Mouse (Mus musculus) midbrain, embryonic 14.5 days (tissue): ENCODE results near the gene Hoxa2. TPM values are rescaled to one million over a fixed set of nuclear protein-coding genes. Genes with fewer than 3 reads are reported as not detected.

Experiments
- ATAC-seq: fragments of 200-750 bp; cut with Nextera tagmentation; 2 replicates; pipeline ENCODE4 v1.8.0; 2017; ENCODE audit warnings: moderate number of reproducible peaks, moderate library complexity; ENCODE audit not compliant: low FRiP score, low TSS enrichment
- DNase-seq: peaks from one replicate; pipeline ENCODE4 v3.0.0-alpha.2; 2015
- H3K27ac ChIP-seq: fragments of 300-500 bp; sonication (generic); replicated peaks from 2 replicates; pipeline ENCODE4 v1.5.1; 2014; ENCODE audit warnings: mild to moderate bottlenecking, low read depth, low read length, moderate library complexity
- H3K27me3 ChIP-seq: fragments of 300-500 bp; sonication (generic); 2 replicates; pipeline ENCODE4 v1.6.1; 2014; ENCODE audit warnings: low read length, control low read depth, mixed read lengths; ENCODE audit not compliant: control insufficient read depth, insufficient read depth
- H3K36me3 ChIP-seq: fragments of 300-500 bp; sonication (generic); 2 replicates; pipeline ENCODE4 v1.6.1; 2014; ENCODE audit warnings: low read length, control low read depth; ENCODE audit not compliant: control insufficient read depth, insufficient read depth
- H3K4me1 ChIP-seq: fragments of 300-500 bp; sonication (generic); 2 replicates; pipeline ENCODE4 v1.6.1; 2014; ENCODE audit warnings: mild to moderate bottlenecking, antibody characterized with exemption, low read length, control low read depth; ENCODE audit not compliant: control insufficient read depth, insufficient read depth
- H3K4me2 ChIP-seq: fragments of 300-500 bp; sonication (generic); 2 replicates; pipeline ENCODE4 v1.6.1; 2014; ENCODE audit warnings: mild to moderate bottlenecking, low read length, moderate library complexity
- H3K4me3 ChIP-seq: fragments of 300-500 bp; sonication (generic); replicated peaks from 2 replicates; pipeline ENCODE4 v1.5.1; 2014; ENCODE audit warnings: low read depth, low read length
- H3K9ac ChIP-seq: fragments of 300-500 bp; sonication (generic); replicated peaks from 2 replicates; pipeline ENCODE4 v1.6.1; 2014; ENCODE audit warnings: mild to moderate bottlenecking, low read length, moderate library complexity
- H3K9me3 ChIP-seq: fragments of 300-500 bp; sonication (generic); 2 replicates; pipeline ENCODE4 v1.6.1; 2016; ENCODE audit warnings: low read length, control low read depth, mixed read lengths; ENCODE audit not compliant: control insufficient read depth
- WGBS: fragments of 180-500 bp; shearing (Covaris S2); extraction: QIAGEN DNeasy Blood & Tissue Kit; methylation state at CpG from one replicate; pipeline ENCODE4 v1.1.7; 2014; 5-methylcytosine and 5-hydroxymethylcytosine counted together
- polyA plus RNA-seq: library from polyadenylated mRNA; unstranded; fragments of >200 nt; fragmentation: Nextera tagmentation; extraction: Ambion mirVana; gene quantifications from 2 replicates; pipeline ENCODE4 v1.2.1, GENCODE M21; 2014

The Hoxa2 gene
- polyA plus RNA-seq, 1 experiment from 2014 or later, result 0.20 TPM

- H3K27me3 ChIP-seq, result peaks cover 96% of the 10 kb centered on the region
- DNase-seq, result peak; percentile 64
- H3K36me3 ChIP-seq, result no peaks in the 10 kb centered on the region
- peak within 1 kb of the TSS; percentile 85 for H3K4me2 ChIP-seq
- peak within 1 kb of the TSS; percentile 43 for H3K4me3 ChIP-seq
- peaks cover 8% of the 10 kb centered on the region for H3K4me1 ChIP-seq
- no peak within 1 kb of the TSS; the same call in 1 of the 2 replicates for H3K9ac ChIP-seq
- peak; percentile 60; the same call in 1 of the 2 replicates for ATAC-seq
- WGBS, result under 1% methylated on average over 54 of the region's 55 CpGs
- no peak within 1 kb of the TSS for H3K27ac ChIP-seq
- no peaks in the 10 kb centered on the region for H3K9me3 ChIP-seq
These were observed 6.2 kb downstream of the Hoxa2 start, which contains the start of gene Hoxa1 for GRCm38 (mm10) chr6:52158276-52159051. Gene Hoxa1 (minus strand): TSS chr6:52158317.

GRCm38 (mm10) chr6:52157466-52158275, 7.0 kb downstream of the Hoxa2 start:
- peaks cover 96% of the 10 kb centered on the region for H3K27me3 ChIP-seq
- H3K4me1 ChIP-seq, result peaks cover 8% of the 10 kb centered on the region
- 0 out of 2 replicates have a peak, but pooled peaks have one; percentile 34 for ATAC-seq
- H3K27ac ChIP-seq, result no peak overlapping the region
- 2% methylated on average over 32 of the region's 32 CpGs for WGBS
- peak overlapping the region; percentile 43 for H3K4me3 ChIP-seq
- H3K9ac ChIP-seq, result no peak overlapping the region
- peak overlapping the region; percentile 85 for H3K4me2 ChIP-seq
- H3K9me3 ChIP-seq, result no peaks in the 10 kb centered on the region
- peak; percentile 11 for DNase-seq
- no peaks in the 10 kb centered on the region for H3K36me3 ChIP-seq

- H3K4me1 ChIP-seq, result peaks cover 8% of the 10 kb centered on the region
- H3K4me3 ChIP-seq, result no peak overlapping the region
- ATAC-seq (no peak), DNase-seq (peak; percentile 2)
- H3K9ac ChIP-seq, result no peak overlapping the region
- H3K9me3 ChIP-seq, result no peaks in the 10 kb centered on the region
- no peaks in the 10 kb centered on the region for H3K36me3 ChIP-seq
- no peak overlapping the region for H3K4me2 ChIP-seq
- peaks cover 97% of the 10 kb centered on the region for H3K27me3 ChIP-seq
- no peak overlapping the region for H3K27ac ChIP-seq
- WGBS, result 1% methylated on average over 20 of the region's 20 CpGs
These were observed 8.0 kb downstream of the Hoxa2 start for GRCm38 (mm10) chr6:52156551-52157200.

GRCm38 (mm10) chr6:52155471-52155870, 9.2 kb downstream of the Hoxa2 start:
- Histone ChIP-seq H3K27ac (no peak overlapping the region), H3K4me2 (no peak overlapping the region), H3K27me3 (peaks cover 99% of the 10 kb centered on the region), H3K36me3 (no peaks in the 10 kb centered on the region), H3K9ac (no peak overlapping the region), H3K4me3 (no peak overlapping the region), H3K9me3 (no peaks in the 10 kb centered on the region), H3K4me1 (peaks cover 8% of the 10 kb centered on the region)
- ATAC-seq (no peak), DNase-seq (no peak)
- WGBS, result 34% methylated on average over 3 of the region's 3 CpGs

- Histone ChIP-seq H3K4me3 (no peak overlapping the region), H3K4me2 (no peak overlapping the region), H3K9ac (no peak overlapping the region), H3K27me3 (peaks cover 98% of the 10 kb centered on the region), H3K36me3 (no peaks in the 10 kb centered on the region), H3K9me3 (peaks cover 3% of the 10 kb centered on the region; the same call in 1 of the 2 replicates), H3K4me1 (peaks cover 8% of the 10 kb centered on the region), H3K27ac (no peak overlapping the region)
- DNase-seq (no peak), ATAC-seq (no peak)
- WGBS, result 2% methylated on average over 5 of the region's 5 CpGs
These were observed 10.6 kb downstream of the Hoxa2 start for GRCm38 (mm10) chr6:52154044-52154443.

GRCm38 (mm10) chr6:52153270-52153669, 11.4 kb downstream of the Hoxa2 start:
- Histone ChIP-seq H3K27me3 (peaks cover 91% of the 10 kb centered on the region), H3K4me2 (no peak overlapping the region), H3K4me3 (no peak overlapping the region), H3K9me3 (peaks cover 3% of the 10 kb centered on the region; the same call in 1 of the 2 replicates), H3K9ac (no peak overlapping the region), H3K4me1 (peaks cover 4% of the 10 kb centered on the region), H3K36me3 (no peaks in the 10 kb centered on the region), H3K27ac (no peak overlapping the region)
- ATAC-seq, result no peak
- no peak for DNase-seq
- WGBS, result under 1% methylated on average over 6 of the region's 6 CpGs

GRCm38 (mm10) chr6:52152226-52153193, 12.1 kb downstream of the Hoxa2 start:
- H3K27ac ChIP-seq, result no peak overlapping the region
- DNase-seq, result no peak
- 3% methylated on average over 16 of the region's 16 CpGs for WGBS
- H3K4me1 ChIP-seq, result no peaks in the 10 kb centered on the region
- no peak overlapping the region for H3K9ac ChIP-seq
- peaks cover 3% of the 10 kb centered on the region; the same call in 1 of the 2 replicates for H3K9me3 ChIP-seq
- ATAC-seq, result no peak
- H3K27me3 ChIP-seq, result peaks cover 91% of the 10 kb centered on the region
- H3K4me2 ChIP-seq, result no peak overlapping the region
- H3K36me3 ChIP-seq, result no peaks in the 10 kb centered on the region
- no peak overlapping the region for H3K4me3 ChIP-seq
